Mouse (Mus musculus): ENCODE results near the gene Hepacam. TPM values are rescaled to one million over a fixed set of nuclear protein-coding genes. Genes with fewer than 3 reads are reported as not detected.

The Hepacam gene
- total RNA-seq, 2 experiments from 2014 or later, result 0.70 TPM; not detected in 1

- ATAC-seq (replicated peaks; ENCODE audit: low FRiP score, low TSS enrichment, poor library complexity, severe bottlenecking), result no peak
Observed at GRCm38 (mm10) chr9:37375718-37376117, 8.6 kb downstream of the Hepacam start.

GRCm38 (mm10) chr9:37383161-37383560, 16.0 kb downstream of the Hepacam start:
- ATAC-seq (replicated peaks; ENCODE audit: low FRiP score, low TSS enrichment, poor library complexity, severe bottlenecking), result no peak

- ATAC-seq (replicated peaks; ENCODE audit: low FRiP score, low TSS enrichment, poor library complexity, severe bottlenecking), result peak; percentile 52; the same call in 1 of the 2 replicates
Observed at GRCm38 (mm10) chr9:37384284-37385182, 17.4 kb downstream of the Hepacam start.

GRCm38 (mm10) chr9:37390891-37391290, 23.7 kb downstream of the Hepacam start:
- no peak for ATAC-seq (replicated peaks; ENCODE audit: low FRiP score, low TSS enrichment, poor library complexity, severe bottlenecking)

- ATAC-seq (replicated peaks; ENCODE audit: low FRiP score, low TSS enrichment, poor library complexity, severe bottlenecking), result no peak
Observed at GRCm38 (mm10) chr9:37392071-37392470, 24.9 kb downstream of the Hepacam start.

- ATAC-seq (replicated peaks; ENCODE audit: low FRiP score, low TSS enrichment, poor library complexity, severe bottlenecking), result no peak
Observed at GRCm38 (mm10) chr9:37393482-37394131, 26.5 kb downstream of the Hepacam start.

- no peak for ATAC-seq (replicated peaks; ENCODE audit: low FRiP score, low TSS enrichment, poor library complexity, severe bottlenecking)
Observed at GRCm38 (mm10) chr9:37400585-37400984, 33.4 kb downstream of the Hepacam start.

- no peak for ATAC-seq (replicated peaks; ENCODE audit: low FRiP score, low TSS enrichment, poor library complexity, severe bottlenecking)
Observed at GRCm38 (mm10) chr9:37401802-37402201, 34.7 kb downstream of the Hepacam start, which contains the start of gene Robo4. Gene Robo4, plus strand, starts transcription at chr9:37401897.

GRCm38 (mm10) chr9:37402501-37402900, 35.4 kb downstream of the Hepacam start:
- no peak for ATAC-seq (replicated peaks; ENCODE audit: low FRiP score, low TSS enrichment, poor library complexity, severe bottlenecking)

GRCm38 (mm10) chr9:37403011-37403410, 35.9 kb downstream of the Hepacam start:
- no peak for ATAC-seq (replicated peaks; ENCODE audit: low FRiP score, low TSS enrichment, poor library complexity, severe bottlenecking)

GRCm38 (mm10) chr9:37406372-37406771, 39.2 kb downstream of the Hepacam start:
- ATAC-seq (replicated peaks; ENCODE audit: low FRiP score, low TSS enrichment, poor library complexity, severe bottlenecking), result peak; percentile 81

- ATAC-seq (replicated peaks; ENCODE audit: low FRiP score, low TSS enrichment, poor library complexity, severe bottlenecking), result no peak
Observed at GRCm38 (mm10) chr9:37407850-37408502, 40.8 kb downstream of the Hepacam start.

GRCm38 (mm10) chr9:37409698-37410445, 42.7 kb downstream of the Hepacam start:
- ATAC-seq (replicated peaks; ENCODE audit: low FRiP score, low TSS enrichment, poor library complexity, severe bottlenecking), result no peak

- ATAC-seq (replicated peaks; ENCODE audit: low FRiP score, low TSS enrichment, poor library complexity, severe bottlenecking), result no peak
Observed at GRCm38 (mm10) chr9:37412989-37413388, 45.8 kb downstream of the Hepacam start.

- ATAC-seq (replicated peaks; ENCODE audit: low FRiP score, low TSS enrichment, poor library complexity, severe bottlenecking), result no peak
Observed at GRCm38 (mm10) chr9:37414666-37415065, 47.5 kb downstream of the Hepacam start.

GRCm38 (mm10) chr9:37418791-37419190, 51.6 kb downstream of the Hepacam start:
- no peak for ATAC-seq (replicated peaks; ENCODE audit: low FRiP score, low TSS enrichment, poor library complexity, severe bottlenecking)

- ATAC-seq (replicated peaks; ENCODE audit: low FRiP score, low TSS enrichment, poor library complexity, severe bottlenecking), result peak; percentile 94
Observed at GRCm38 (mm10) chr9:37420676-37421075, 53.5 kb downstream of the Hepacam start.

GRCm38 (mm10) chr9:37421239-37421638, 54.1 kb downstream of the Hepacam start:
- peak; percentile 89 for ATAC-seq (replicated peaks; ENCODE audit: low FRiP score, low TSS enrichment, poor library complexity, severe bottlenecking)

GRCm38 (mm10) chr9:37429326-37429725, 62.2 kb downstream of the Hepacam start:
- ATAC-seq (replicated peaks; ENCODE audit: low FRiP score, low TSS enrichment, poor library complexity, severe bottlenecking), result no peak
